Mouse (Mus musculus) C2C12 (cell line): ENCODE data around the gene Sccpdh. TPM values are rescaled to one million over a fixed set of nuclear protein-coding genes. Genes with fewer than 3 reads are reported as not detected.
"Not testable (repeated sequence)": the region's sequence is repeated elsewhere in the genome, so short reads cannot be mapped to it uniquely, and the experiment has no call there.

ENCODE experiments used
- H3K27me3 ChIP-seq: one replicate; pipeline ENCODE4 v1.6.1; 2011; ENCODE audit not compliant: control insufficient read depth, insufficient read depth, insufficient read length
- H3K36me3 ChIP-seq: one replicate; pipeline ENCODE4 v1.6.1; 2011; ENCODE audit not compliant: control insufficient read depth, insufficient read depth
- H3K4me3 ChIP-seq: one replicate; pipeline ENCODE4 v1.5.1; 2011; ENCODE audit warnings: mild to moderate bottlenecking, control low read depth; ENCODE audit not compliant: poor library complexity, insufficient read depth, severe bottlenecking
- H3K79me2 ChIP-seq: one replicate; pipeline ENCODE4 v1.6.1; 2011; ENCODE audit not compliant: control insufficient read depth, insufficient read depth
- H3K79me3 ChIP-seq: one replicate; pipeline ENCODE4 v1.6.1; 2011; ENCODE audit warnings: low read depth, control low read depth
- H3ac ChIP-seq: one replicate; pipeline ENCODE3; 2011; ENCODE audit warnings: low read depth; ENCODE audit not compliant: control insufficient read depth, insufficient read length
- CEBPB ChIP-seq: IDR thresholded peaks from one replicate; pipeline ENCODE4 v1.6.1; 2011; ENCODE audit warnings: low read depth, mild to moderate bottlenecking, control low read depth, moderate library complexity
- CTCF ChIP-seq: IDR thresholded peaks from one replicate; pipeline ENCODE4 v1.5.1; 2011; ENCODE audit not compliant: control insufficient read depth, insufficient read depth, insufficient read length
- FOSL1 ChIP-seq: IDR thresholded peaks from one replicate; pipeline ENCODE4 v1.8.0; 2011; ENCODE audit warnings: mild to moderate bottlenecking, low read length; ENCODE audit not compliant: poor library complexity, insufficient read depth, severe bottlenecking
- MAX ChIP-seq: IDR thresholded peaks from one replicate; pipeline ENCODE4 v1.6.1; 2011; ENCODE audit warnings: mild to moderate bottlenecking, control low read depth
- MYOD1 ChIP-seq: IDR thresholded peaks from one replicate; pipeline ENCODE4 v1.6.1; 2011; ENCODE audit warnings: low read depth; ENCODE audit not compliant: control insufficient read depth, insufficient read length
- MYOG ChIP-seq: IDR thresholded peaks from one replicate; pipeline ENCODE4 v1.6.1; 2011; ENCODE audit not compliant: control insufficient read depth, insufficient read length; ENCODE audit errors: extremely low read depth
- USF1 ChIP-seq: IDR thresholded peaks from one replicate; pipeline ENCODE4 v1.6.1; 2011; ENCODE audit warnings: low read depth, mild to moderate bottlenecking, control low read depth, moderate library complexity
- polyA plus RNA-seq: library from polyadenylated mRNA; unstranded; fragments of >200 nt; fragmentation: generic; extraction: Trizol; gene quantifications from one replicate; pipeline ENCODE4 v1.2.1, GENCODE M21; 2012; ENCODE audit warnings: missing spikeins

The Sccpdh gene
- polyA plus RNA-seq, 1 experiment = 19.1 TPM

GRCm38 (mm10) chr1:179645101-179645979 is 22.7 kb upstream of the Sccpdh start:
- Histone ChIP-seq H3K4me3 (no peak overlapping the region), H3K36me3 (no peaks in the 10 kb centered on the region), H3K79me2 (no peaks in the 10 kb centered on the region), H3ac (peak overlapping the region; percentile 16), H3K27me3 (peaks cover 12% of the 10 kb centered on the region), H3K79me3 (no peaks in the 10 kb centered on the region)
- TF ChIP-seq CEBPB (no peak), CTCF (peak; percentile 69)

GRCm38 (mm10) chr1:179645980-179646268 is 22.1 kb upstream of the Sccpdh start:
- TF ChIP-seq FOSL1 (no peak), MAX (no peak), MYOD1 (no peak), CTCF (no peak), USF1 (no peak), MYOG (no peak), CEBPB (no peak)
- Histone ChIP-seq H3K79me3 (no peaks in the 10 kb centered on the region), H3K36me3 (no peaks in the 10 kb centered on the region), H3ac (peak overlapping the region; percentile 16), H3K27me3 (peaks cover 12% of the 10 kb centered on the region), H3K79me2 (no peaks in the 10 kb centered on the region), H3K4me3 (no peak overlapping the region)

GRCm38 (mm10) chr1:179648678-179649077 is 19.3 kb upstream of the Sccpdh start:
- H3K36me3 ChIP-seq, H3K27me3 ChIP-seq, H3ac ChIP-seq, H3K79me3 ChIP-seq, H3K79me2 ChIP-seq, H3K4me3 ChIP-seq: not testable (repeated sequence)

GRCm38 (mm10) chr1:179649324-179649723 is 18.7 kb upstream of the Sccpdh start:
- no peak overlapping the region for H3ac ChIP-seq
- H3K79me2 ChIP-seq = no peaks in the 10 kb centered on the region
- H3K79me3 ChIP-seq = no peaks in the 10 kb centered on the region
- TF ChIP-seq FOSL1 (no peak), CEBPB (no peak), MYOG (no peak), CTCF (no peak), MYOD1 (no peak), USF1 (no peak), MAX (no peak)
- H3K27me3 ChIP-seq = peaks cover 2% of the 10 kb centered on the region
- no peaks in the 10 kb centered on the region for H3K36me3 ChIP-seq
- H3K4me3 ChIP-seq = no peak overlapping the region

- H3ac ChIP-seq = no peak overlapping the region
These were observed 17.7 kb upstream of the Sccpdh start for GRCm38 (mm10) chr1:179650284-179650683.

GRCm38 (mm10) chr1:179651224-179651623 is 16.8 kb upstream of the Sccpdh start:
- TF ChIP-seq CTCF (no peak), MAX (no peak), MYOD1 (no peak), USF1 (no peak), CEBPB (no peak), FOSL1 (no peak), MYOG (no peak)
- H3ac ChIP-seq = no peak overlapping the region
- H3K36me3 ChIP-seq = no peaks in the 10 kb centered on the region
- no peaks in the 10 kb centered on the region for H3K79me3 ChIP-seq
- no peak overlapping the region for H3K4me3 ChIP-seq
- no peaks in the 10 kb centered on the region for H3K27me3 ChIP-seq
- no peaks in the 10 kb centered on the region for H3K79me2 ChIP-seq

More at GRCm38 (mm10) chr1:179650284-179650683, 17.7 kb upstream of the Sccpdh start:
- Histone ChIP-seq H3K79me3 (no peaks in the 10 kb centered on the region), H3K36me3 (no peaks in the 10 kb centered on the region), H3K79me2 (no peaks in the 10 kb centered on the region), H3K4me3 (no peak overlapping the region), H3K27me3 (no peaks in the 10 kb centered on the region)
- TF ChIP-seq MAX = no peak
- no peak for TF ChIP-seq CTCF
- TF ChIP-seq CEBPB = no peak
- no peak for TF ChIP-seq USF1
- TF ChIP-seq FOSL1 = no peak
- no peak for TF ChIP-seq MYOD1
- TF ChIP-seq MYOG = no peak
